ENCODE assay signal across 19 mouse cellular contexts in genomic region chr1:106465243-106465976, GRCm38 (mm10).
DNase-seq lines count a peak whose midpoint lies in the region; ATAC-seq lines count a peak whose summit lies in the region.
"Had no signal": no experiment of that assay in that cellular context is flagged by ENCODE, and none has a peak within 500 bp of the region (broad histone marks: within the 10 kb centered on the region; RNA-seq: fewer than 3 reads in every experiment).

No protein-coding gene starts in this region.

- no peak for DNase-seq in kidney, postnatal 4 days
- peak; percentile 6 for DNase-seq in embryo, embryonic 10 days (ENCODE audit: low spot score)
- DNase-seq in mesoderm, embryonic 11.5 days (ENCODE audit: low read depth, low spot score) = peak; percentile 61
- DNase-seq in retina, embryonic 14.5 days (ENCODE audit: low spot score) = peak; percentile 34
- DNase-seq in cerebellum, adult 9-10 months = no peak
- DNase-seq in heart, adult 11 months = no peak
- DNase-seq: adrenal gland, postnatal 25 days; cerebellum, adult 2 months; heart, adult 2 months; lung, adult 18-20 months had no signal

- H3K9ac ChIP-seq in kidney, embryonic 16.5 days (replicated peaks; ENCODE audit: low read length) = no peak overlapping the region
- H3K9ac ChIP-seq: forebrain, embryonic 15.5 days; heart, embryonic 15.5 days; hindbrain, embryonic 15.5 days; limb, embryonic 15.5 days had no signal

- WGBS in kidney, embryonic 16.5 days = 50% methylated on average over 4 of the region's 4 CpGs

- H3K4me1 ChIP-seq in kidney, embryonic 16.5 days (ENCODE audit: insufficient read depth, low read length) = 0 out of 2 replicates have a peak, but pooled peaks cover 7% of the 10 kb centered on the region
- H3K4me1 ChIP-seq: forebrain, embryonic 15.5 days; heart, embryonic 15.5 days; hindbrain, embryonic 15.5 days; limb, embryonic 15.5 days had no signal

- no peak overlapping the region for H3K4me3 ChIP-seq in kidney, embryonic 16.5 days (ENCODE audit: low read length)
- H3K4me3 ChIP-seq: erythroblast, embryonic 14.5 days; forebrain, embryonic 15.5 days; heart, adult 2 months; heart, embryonic 15.5 days; hindbrain, embryonic 15.5 days; limb, embryonic 15.5 days had no signal

- no peaks in the 10 kb centered on the region for H3K9me3 ChIP-seq in kidney, embryonic 16.5 days (ENCODE audit: low read length)
- H3K9me3 ChIP-seq: forebrain, embryonic 15.5 days; heart, embryonic 15.5 days; hindbrain, embryonic 15.5 days; limb, embryonic 15.5 days had no signal

- H3K36me3 ChIP-seq in kidney, embryonic 16.5 days (ENCODE audit: insufficient read depth, low read length) = no peaks in the 10 kb centered on the region
- H3K36me3 ChIP-seq: forebrain, embryonic 15.5 days; heart, embryonic 15.5 days; hindbrain, embryonic 15.5 days; limb, embryonic 15.5 days had no signal

- no peak overlapping the region for H3K27ac ChIP-seq in kidney, embryonic 16.5 days (ENCODE audit: low read length)
- H3K27ac ChIP-seq: forebrain, embryonic 15.5 days; heart, adult 2 months; heart, embryonic 15.5 days; hindbrain, embryonic 15.5 days; limb, embryonic 15.5 days had no signal

- no peaks in the 10 kb centered on the region for H3K27me3 ChIP-seq in kidney, embryonic 16.5 days (ENCODE audit: insufficient read depth, low read length)
- H3K27me3 ChIP-seq: forebrain, embryonic 15.5 days; heart, embryonic 15.5 days; hindbrain, embryonic 15.5 days; limb, embryonic 15.5 days; Patski had no signal

- no peak overlapping the region for H3K4me2 ChIP-seq in kidney, embryonic 16.5 days (replicated peaks; ENCODE audit: low read depth, low read length)
- H3K4me2 ChIP-seq: forebrain, embryonic 15.5 days; heart, embryonic 15.5 days; hindbrain, embryonic 15.5 days; limb, embryonic 15.5 days had no signal

- ATAC-seq in kidney, embryonic 16.5 days (ENCODE audit: low FRiP score, low TSS enrichment) = peak; percentile 31; the same call in 1 of the 2 replicates
- ATAC-seq: activated CD4-positive, CD25-positive, alpha-beta regulatory T cell, adult 4 months; intestine, embryonic 16.5 days had no signal

Comparison
In these comparisons a context has a peak if more than half of its experiments do, and no peak if none do; other contexts are left out.
1. DNase-seq: peak in embryo, embryonic 10 days (single experiment), mesoderm, embryonic 11.5 days (single experiment) and retina, embryonic 14.5 days (single experiment); none in kidney, postnatal 4 days (0 of 2), cerebellum, adult 9-10 months (single experiment) and heart, adult 11 months (single experiment).